Mouse (Mus musculus) naive thymus-derived CD4-positive, alpha-beta T cell, adult 2 months (primary cell): Measurements from ENCODE around the gene Taf8.

Experiments
- DNase-seq: peaks from one replicate; pipeline ENCODE4 v3.0.0-alpha.2; 2011; ENCODE audit warnings: low read depth

Gene Taf8

GRCm38 (mm10) chr17:47484241-47484921 is 17.7 kb downstream of the Taf8 start:
- no peak for DNase-seq

- peak; percentile 66 for DNase-seq
Observed at GRCm38 (mm10) chr17:47482401-47482800, 19.7 kb downstream of the Taf8 start.

- DNase-seq: no peak
Observed at GRCm38 (mm10) chr17:47479887-47480286, 22.2 kb downstream of the Taf8 start.

DNA sequence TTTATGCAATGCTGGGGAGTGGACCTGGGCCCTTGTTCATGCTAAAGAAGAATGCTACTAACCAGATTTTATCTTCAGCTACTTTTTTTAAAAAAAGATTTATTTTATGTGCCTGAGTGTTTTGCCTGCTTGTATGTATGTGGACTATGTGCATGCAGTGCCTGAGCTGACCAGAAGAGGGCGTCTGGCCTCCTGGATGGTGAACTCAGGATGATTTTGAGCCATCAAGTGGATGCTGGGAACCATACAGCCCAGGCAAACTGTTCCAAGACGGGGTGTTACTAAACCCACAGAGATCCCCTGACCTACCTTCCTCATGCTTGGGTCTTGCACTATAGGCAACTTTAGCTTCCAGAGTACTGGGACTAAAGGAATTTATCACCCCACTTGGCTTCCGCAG is 26.4 kb downstream of the Taf8 start:
- DNase-seq: peak; percentile 49

- DNase-seq: no peak
Observed at GRCm38 (mm10) chr17:47475181-47475580, 26.9 kb downstream of the Taf8 start.

DNA sequence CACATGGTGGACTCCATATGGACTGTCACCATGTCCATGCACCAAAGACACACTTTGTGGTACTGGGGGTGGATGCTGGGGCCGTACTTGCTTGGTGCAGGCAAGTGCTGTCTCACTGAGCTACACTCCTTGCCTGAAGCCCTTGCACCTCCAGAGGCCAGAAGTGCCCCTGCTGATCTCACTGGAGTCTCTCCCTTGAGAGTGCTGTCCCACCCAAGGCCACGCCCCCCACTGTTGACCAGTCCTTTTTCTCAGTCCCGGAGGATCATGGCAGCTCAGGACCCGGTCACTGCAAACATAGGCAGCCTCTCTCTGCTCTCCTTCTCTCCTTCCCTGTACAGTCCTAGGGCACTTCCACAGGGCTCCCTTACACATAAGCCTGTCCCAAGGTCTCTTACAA is 27.8 kb downstream of the Taf8 start:
- no peak for DNase-seq

DNA sequence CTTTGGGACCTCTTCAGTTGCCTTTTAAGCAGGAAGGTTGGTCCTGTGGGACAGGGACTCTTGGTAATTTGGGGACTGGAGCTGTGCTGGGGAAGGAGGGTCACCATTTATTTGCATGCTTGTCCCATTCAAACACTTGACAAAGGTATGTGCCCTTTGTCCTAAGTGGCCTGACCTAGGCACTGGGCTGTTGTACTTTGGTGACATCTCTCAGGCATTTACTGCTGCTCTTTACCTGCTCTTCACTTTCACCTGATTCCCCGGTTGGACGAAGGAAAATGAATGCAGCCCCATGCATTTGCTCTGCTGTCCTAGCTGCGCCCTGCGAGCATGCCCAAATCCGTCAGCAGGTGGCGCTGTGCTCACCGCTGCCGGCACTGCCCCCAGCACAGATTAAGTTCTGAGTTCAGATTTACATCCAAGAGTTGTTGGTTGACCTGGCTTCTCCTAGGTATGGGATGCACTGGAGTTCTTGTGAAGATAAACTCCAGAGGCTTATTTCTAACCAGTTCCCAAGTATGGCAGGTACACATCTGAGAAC is 28.6 kb downstream of the Taf8 start:
- DNase-seq: peak; percentile 86

GRCm38 (mm10) chr17:47472435-47473350 is 29.4 kb downstream of the Taf8 start:
- no peak for DNase-seq

GRCm38 (mm10) chr17:47470686-47471085 is 31.4 kb downstream of the Taf8 start:
- DNase-seq: no peak

DNA sequence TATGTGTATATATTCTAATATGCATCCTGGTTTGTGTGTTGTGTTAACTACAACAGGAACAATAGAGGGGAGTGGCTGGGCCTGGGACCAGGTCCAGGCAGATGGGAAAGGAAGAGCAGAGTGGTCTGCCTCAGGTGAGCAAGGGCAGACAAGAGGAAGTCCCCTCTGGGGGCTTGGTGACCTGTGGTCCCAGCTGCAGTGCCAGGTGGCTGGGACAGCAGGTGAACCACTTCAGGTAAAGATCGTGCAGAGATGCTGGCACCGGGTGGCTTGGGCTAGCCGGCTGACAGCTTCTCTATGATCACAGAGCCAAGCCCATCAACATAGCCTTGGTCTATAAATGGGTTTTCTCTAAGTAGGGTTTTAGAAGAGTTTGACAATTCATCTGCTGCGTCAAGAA is 32.0 kb downstream of the Taf8 start:
- DNase-seq: no peak

DNA sequence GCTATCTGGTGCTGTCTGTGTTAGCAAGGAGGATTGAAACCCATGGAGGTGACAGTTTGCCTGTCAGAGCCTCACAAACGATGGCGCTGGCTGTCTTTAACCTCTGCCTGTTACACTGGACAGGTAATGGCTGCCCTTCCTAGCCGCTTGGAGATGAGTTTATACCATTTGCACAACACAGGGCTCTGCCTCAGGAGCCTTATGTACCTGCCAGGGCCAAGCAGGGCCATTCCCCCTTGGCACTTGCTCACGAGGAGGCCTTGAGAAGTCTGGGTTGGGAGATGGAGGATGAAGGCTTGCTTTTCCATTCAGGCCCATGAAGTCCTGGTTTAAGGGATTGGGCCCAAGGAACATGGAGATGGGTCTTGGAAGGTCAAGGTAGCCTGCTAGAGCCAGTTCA is 32.5 kb downstream of the Taf8 start:
- no peak for DNase-seq

DNA sequence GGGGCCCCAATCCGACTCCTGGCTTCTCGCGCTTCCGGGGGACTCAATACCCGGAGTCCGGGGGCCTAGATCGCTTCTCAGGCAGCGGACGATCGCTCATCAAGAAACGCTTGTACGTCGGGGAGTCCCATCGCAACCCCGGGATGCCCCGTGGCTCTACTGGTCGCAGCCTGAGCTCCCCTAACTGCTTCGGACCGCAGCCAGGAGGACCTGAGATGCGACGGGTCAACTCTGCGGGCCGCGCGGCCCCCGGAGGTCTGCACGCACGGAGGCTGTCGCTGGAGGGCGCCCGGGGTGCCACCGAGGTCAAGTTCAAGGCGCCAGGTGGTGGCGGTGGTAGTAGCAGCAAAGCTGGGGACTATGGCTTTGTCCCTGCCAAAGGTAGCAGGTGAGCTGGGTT is 33.6 kb downstream of the Taf8 start:
- no peak for DNase-seq

DNA sequence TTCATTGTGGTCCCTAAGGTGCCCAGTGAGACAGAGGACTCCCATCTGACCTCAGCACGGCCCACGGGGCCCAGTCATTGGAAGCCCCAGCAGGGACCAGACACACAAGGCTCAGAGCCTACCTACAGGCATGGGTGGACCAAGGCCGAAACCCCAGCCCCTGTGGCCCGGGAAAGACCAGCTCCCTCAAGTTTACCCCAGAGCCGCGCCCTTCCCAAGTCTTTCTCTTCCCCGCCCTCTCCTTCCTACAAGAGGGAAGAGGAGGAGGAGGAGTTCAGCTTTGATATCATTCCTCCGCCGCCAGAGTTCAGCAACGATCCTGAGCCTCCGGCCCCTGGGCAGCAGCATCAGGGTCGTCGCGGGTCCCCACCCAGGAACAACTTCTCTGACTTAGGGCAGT is 34.0 kb downstream of the Taf8 start:
- DNase-seq: no peak

DNA sequence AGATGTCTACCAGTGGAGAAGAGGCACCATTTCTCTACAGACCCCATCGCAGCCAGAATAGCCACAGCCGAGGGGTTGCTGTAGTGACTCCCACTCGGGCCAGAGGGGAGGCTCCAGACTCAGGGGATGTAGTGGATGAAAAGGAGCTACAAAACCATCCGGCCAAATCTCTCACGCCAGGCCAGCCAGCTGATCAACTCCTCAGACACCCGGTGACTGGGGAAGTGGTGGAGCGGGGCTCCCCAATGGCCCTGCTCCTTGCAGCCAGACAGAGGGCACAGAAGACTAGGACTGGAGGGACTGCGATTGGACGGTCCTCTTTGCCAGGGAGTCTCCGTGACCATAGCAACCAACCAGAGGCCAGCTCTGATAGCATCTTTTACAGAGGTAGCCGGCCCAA is 34.4 kb downstream of the Taf8 start:
- DNase-seq: no peak

GRCm38 (mm10) chr17:47466284-47466683 is 35.8 kb downstream of the Taf8 start:
- no peak for DNase-seq

DNA sequence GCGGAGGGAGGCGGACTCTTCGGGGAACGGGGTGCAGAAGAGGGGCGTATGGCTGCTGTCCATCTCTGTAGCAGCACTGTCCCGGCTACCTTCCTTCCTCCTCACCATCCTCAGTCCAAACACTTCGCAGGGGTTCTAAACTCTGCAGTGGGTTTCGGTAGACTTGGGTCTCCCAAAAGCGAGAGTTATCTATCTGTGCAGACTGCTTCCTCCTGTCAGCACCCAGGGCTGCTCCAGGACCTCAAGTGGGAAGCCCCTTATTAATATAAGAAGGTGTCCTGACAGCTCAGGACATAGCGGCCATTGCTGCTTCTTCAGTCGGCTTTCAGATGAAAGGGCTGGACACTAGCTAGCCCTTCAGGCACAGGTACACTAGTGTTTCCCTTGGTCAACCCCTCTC is 37.1 kb downstream of the Taf8 start:
- DNase-seq: no peak

DNA sequence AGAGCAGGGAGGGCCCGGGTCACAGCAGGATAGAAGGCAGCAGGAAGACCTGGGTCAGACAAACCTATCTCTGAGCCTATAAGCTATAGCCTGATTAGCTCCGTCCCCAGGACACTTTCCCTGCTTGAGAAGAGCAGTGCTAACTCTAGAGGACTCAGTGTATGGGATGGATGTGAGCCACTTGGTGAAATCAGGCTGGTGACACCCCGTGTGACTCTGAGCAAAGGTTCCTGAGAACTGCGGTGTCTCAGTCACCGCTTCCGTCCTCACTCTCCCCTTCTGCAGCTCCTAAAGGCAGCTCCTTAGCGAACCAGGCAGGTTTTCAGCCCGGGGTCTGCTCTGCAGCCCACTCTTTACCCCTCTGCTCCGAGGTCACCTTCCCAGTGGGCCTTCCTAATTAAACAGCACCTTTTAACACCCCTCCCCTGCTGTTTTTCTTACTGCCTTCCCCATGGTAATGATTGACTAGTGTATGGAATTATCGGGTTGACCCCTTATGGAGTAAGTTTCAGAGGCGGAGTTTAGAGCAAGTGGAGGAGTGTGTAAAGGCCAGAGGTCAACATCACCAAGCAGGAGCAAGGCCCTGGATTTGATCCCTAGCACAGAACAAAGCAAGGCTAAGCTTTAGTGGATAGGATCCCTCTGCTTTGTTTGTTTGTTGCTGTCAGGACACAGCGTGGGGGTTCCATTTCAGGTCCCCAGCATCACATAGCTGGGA is 37.7 kb downstream of the Taf8 start:
- DNase-seq: no peak

GRCm38 (mm10) chr17:47462728-47463388 is 39.2 kb downstream of the Taf8 start:
- no peak for DNase-seq

GRCm38 (mm10) chr17:47462209-47462608 is 39.9 kb downstream of the Taf8 start:
- no peak for DNase-seq

GRCm38 (mm10) chr17:47461688-47462087 is 40.4 kb downstream of the Taf8 start:
- DNase-seq: no peak

DNA sequence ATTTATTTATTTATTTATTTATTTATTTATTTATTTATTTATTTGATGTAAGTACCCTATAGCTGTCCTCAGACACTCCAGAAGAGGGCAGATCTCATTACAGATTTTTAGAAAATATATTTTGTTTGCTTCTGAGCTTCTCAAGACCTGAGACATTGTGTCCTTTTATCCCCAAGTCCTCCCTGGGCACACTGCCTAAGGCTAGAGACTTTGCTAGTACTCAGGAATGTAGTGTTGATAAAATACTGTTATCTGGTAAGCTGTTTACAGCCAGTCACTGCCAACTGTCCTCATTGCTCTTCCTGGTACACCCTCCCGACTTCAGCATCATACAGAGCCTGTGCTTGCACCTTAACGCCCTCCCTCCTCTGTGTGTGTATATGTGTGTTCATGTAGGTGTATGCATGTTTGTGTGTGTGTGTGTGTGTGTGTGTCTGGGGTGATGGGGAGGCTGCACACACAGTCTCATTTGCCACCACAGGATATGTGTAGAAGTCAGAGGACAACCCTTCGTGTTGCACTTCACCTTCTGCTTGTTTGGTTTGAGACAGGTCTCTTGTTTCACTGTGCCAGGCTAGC is 42.7 kb downstream of the Taf8 start:
- DNase-seq: no peak

DNA sequence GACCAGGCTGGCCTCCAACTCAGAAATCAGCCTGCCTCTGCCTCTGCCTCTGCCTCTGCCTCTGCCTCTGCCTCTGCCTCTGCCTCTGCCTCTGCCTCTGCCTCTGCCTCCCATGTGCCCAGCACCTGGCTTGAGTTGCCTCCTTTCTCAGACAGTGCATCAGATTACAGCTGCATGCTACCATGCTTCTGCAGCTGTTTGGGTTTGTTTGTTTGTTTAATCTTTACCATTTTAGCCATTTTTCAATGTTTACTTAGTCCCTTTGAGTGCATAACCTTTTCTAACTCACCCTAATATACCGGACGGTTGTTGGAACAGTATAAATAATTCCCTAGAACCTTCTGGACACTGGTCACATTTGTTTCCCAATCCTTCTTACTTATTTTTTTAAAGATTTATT is 43.2 kb downstream of the Taf8 start:
- DNase-seq: no peak
